Mouse (Mus musculus): ENCODE data around the gene Bdh2. TPM values are rescaled to one million over a fixed set of nuclear protein-coding genes. Genes with fewer than 3 reads are reported as not detected.

Gene Bdh2
- polyA plus RNA-seq, 1 experiment from 2014 or later, result 18.2 TPM

GRCm38 (mm10) chr3:135288138-135288750, 7.2 kb downstream of the Bdh2 start:
- ATAC-seq (ENCODE audit: low FRiP score, low TSS enrichment), result no peak
- H3K4me2 ChIP-seq (replicated peaks; ENCODE audit: low read depth, low read length), result no peak overlapping the region
- H3K36me3 ChIP-seq (ENCODE audit: control insufficient read depth, insufficient read depth, low read length), result no peaks in the 10 kb centered on the region
- no peak overlapping the region for H3K9ac ChIP-seq (ENCODE audit: low read depth, low read length)
- no peaks in the 10 kb centered on the region for H3K27me3 ChIP-seq (ENCODE audit: control insufficient read depth, insufficient read depth, low read length)
- 74% methylated on average over 8 of the region's 8 CpGs for WGBS
- H3K9me3 ChIP-seq (ENCODE audit: control insufficient read depth, low read length), result no peaks in the 10 kb centered on the region
- no peak overlapping the region for H3K27ac ChIP-seq (ENCODE audit: low read depth, low read length)
- H3K4me3 ChIP-seq (ENCODE audit: low read length), result no peak overlapping the region
- no peaks in the 10 kb centered on the region for H3K4me1 ChIP-seq (ENCODE audit: control insufficient read depth, insufficient read depth, low read length)

- H3K4me1 ChIP-seq (ENCODE audit: control insufficient read depth, insufficient read depth, low read length), result no peaks in the 10 kb centered on the region
- no peak overlapping the region for H3K4me2 ChIP-seq (replicated peaks; ENCODE audit: low read depth, low read length)
- no peak overlapping the region for H3K4me3 ChIP-seq (ENCODE audit: low read length)
- 90% methylated on average over 1 of the region's 1 CpGs for WGBS
- no peaks in the 10 kb centered on the region for H3K9me3 ChIP-seq (ENCODE audit: control insufficient read depth, low read length)
- H3K36me3 ChIP-seq (ENCODE audit: control insufficient read depth, insufficient read depth, low read length), result no peaks in the 10 kb centered on the region
- no peak overlapping the region for H3K27ac ChIP-seq (ENCODE audit: low read depth, low read length)
- H3K9ac ChIP-seq (ENCODE audit: low read depth, low read length), result no peak overlapping the region
- no peak for ATAC-seq (ENCODE audit: low FRiP score, low TSS enrichment)
- no peaks in the 10 kb centered on the region for H3K27me3 ChIP-seq (ENCODE audit: control insufficient read depth, insufficient read depth, low read length)
These were observed 8.1 kb downstream of the Bdh2 start for GRCm38 (mm10) chr3:135289148-135289547.

- H3K4me2 ChIP-seq (replicated peaks; ENCODE audit: low read depth, low read length), result no peak overlapping the region
These were observed 9.4 kb downstream of the Bdh2 start for GRCm38 (mm10) chr3:135290249-135290894.

GRCm38 (mm10) chr3:135293703-135294102, 12.7 kb downstream of the Bdh2 start:
- no peak for ATAC-seq (ENCODE audit: low FRiP score, low TSS enrichment)
- H3K27ac ChIP-seq (ENCODE audit: low read depth, low read length), result no peak overlapping the region
- no peak overlapping the region for H3K4me3 ChIP-seq (ENCODE audit: low read length)
- no peaks in the 10 kb centered on the region for H3K27me3 ChIP-seq (ENCODE audit: control insufficient read depth, insufficient read depth, low read length)
- H3K9ac ChIP-seq (ENCODE audit: low read depth, low read length), result no peak overlapping the region
- no peaks in the 10 kb centered on the region for H3K9me3 ChIP-seq (ENCODE audit: control insufficient read depth, low read length)
- H3K4me2 ChIP-seq (replicated peaks; ENCODE audit: low read depth, low read length), result no peak overlapping the region
- no peaks in the 10 kb centered on the region for H3K4me1 ChIP-seq (ENCODE audit: control insufficient read depth, insufficient read depth, low read length)
- no peaks in the 10 kb centered on the region for H3K36me3 ChIP-seq (ENCODE audit: control insufficient read depth, insufficient read depth, low read length)
- WGBS, result 48% methylated on average over 7 of the region's 7 CpGs

More at GRCm38 (mm10) chr3:135290249-135290894, 9.4 kb downstream of the Bdh2 start:
- Histone ChIP-seq H3K27me3 (ENCODE audit: control insufficient read depth, insufficient read depth, low read length) (no peaks in the 10 kb centered on the region), H3K9me3 (ENCODE audit: control insufficient read depth, low read length) (no peaks in the 10 kb centered on the region), H3K27ac (ENCODE audit: low read depth, low read length) (no peak overlapping the region), H3K9ac (ENCODE audit: low read depth, low read length) (no peak overlapping the region), H3K4me1 (ENCODE audit: control insufficient read depth, insufficient read depth, low read length) (no peaks in the 10 kb centered on the region), H3K36me3 (ENCODE audit: control insufficient read depth, insufficient read depth, low read length) (no peaks in the 10 kb centered on the region), H3K4me3 (ENCODE audit: low read length) (no peak overlapping the region)
- 99% methylated on average over 7 of the region's 7 CpGs for WGBS
- ATAC-seq (ENCODE audit: low FRiP score, low TSS enrichment), result peak; percentile 90

- no peak for ATAC-seq (ENCODE audit: low FRiP score, low TSS enrichment)
- no peak overlapping the region for H3K9ac ChIP-seq (ENCODE audit: low read depth, low read length)
- H3K9me3 ChIP-seq (ENCODE audit: control insufficient read depth, low read length), result no peaks in the 10 kb centered on the region
- WGBS, result 77% methylated on average over 1 of the region's 1 CpGs
- H3K27me3 ChIP-seq (ENCODE audit: control insufficient read depth, insufficient read depth, low read length), result no peaks in the 10 kb centered on the region
- no peak overlapping the region for H3K4me3 ChIP-seq (ENCODE audit: low read length)
- H3K4me1 ChIP-seq (ENCODE audit: control insufficient read depth, insufficient read depth, low read length), result no peaks in the 10 kb centered on the region
- H3K4me2 ChIP-seq (replicated peaks; ENCODE audit: low read depth, low read length), result no peak overlapping the region
- no peak overlapping the region for H3K27ac ChIP-seq (ENCODE audit: low read depth, low read length)
- no peaks in the 10 kb centered on the region for H3K36me3 ChIP-seq (ENCODE audit: control insufficient read depth, insufficient read depth, low read length)
These were observed 14.5 kb downstream of the Bdh2 start for GRCm38 (mm10) chr3:135295559-135295958.

GRCm38 (mm10) chr3:135298560-135298959, 17.5 kb downstream of the Bdh2 start:
- H3K9me3 ChIP-seq (ENCODE audit: control insufficient read depth, low read length), result no peaks in the 10 kb centered on the region
- WGBS, result 78% methylated on average over 3 of the region's 3 CpGs
- H3K4me3 ChIP-seq (ENCODE audit: low read length), result no peak overlapping the region
- H3K4me1 ChIP-seq (ENCODE audit: control insufficient read depth, insufficient read depth, low read length), result no peaks in the 10 kb centered on the region
- no peak overlapping the region for H3K4me2 ChIP-seq (replicated peaks; ENCODE audit: low read depth, low read length)
- no peaks in the 10 kb centered on the region for H3K27me3 ChIP-seq (ENCODE audit: control insufficient read depth, insufficient read depth, low read length)
- H3K9ac ChIP-seq (ENCODE audit: low read depth, low read length), result no peak overlapping the region
- H3K36me3 ChIP-seq (ENCODE audit: control insufficient read depth, insufficient read depth, low read length), result no peaks in the 10 kb centered on the region
- no peak for ATAC-seq (ENCODE audit: low FRiP score, low TSS enrichment)
- H3K27ac ChIP-seq (ENCODE audit: low read depth, low read length), result no peak overlapping the region

- no peak overlapping the region for H3K9ac ChIP-seq (ENCODE audit: low read depth, low read length)
- H3K4me2 ChIP-seq (replicated peaks; ENCODE audit: low read depth, low read length), result no peak overlapping the region
- WGBS, result 41% methylated on average over 6 of the region's 6 CpGs
- H3K27ac ChIP-seq (ENCODE audit: low read depth, low read length), result no peak overlapping the region
- H3K27me3 ChIP-seq (ENCODE audit: control insufficient read depth, insufficient read depth, low read length), result no peaks in the 10 kb centered on the region
- H3K36me3 ChIP-seq (ENCODE audit: control insufficient read depth, insufficient read depth, low read length), result no peaks in the 10 kb centered on the region
- no peak for ATAC-seq (ENCODE audit: low FRiP score, low TSS enrichment)
- H3K4me1 ChIP-seq (ENCODE audit: control insufficient read depth, insufficient read depth, low read length), result peaks cover 7% of the 10 kb centered on the region; the same call in 1 of the 2 replicates
- H3K4me3 ChIP-seq (ENCODE audit: low read length), result no peak overlapping the region
- H3K9me3 ChIP-seq (ENCODE audit: control insufficient read depth, low read length), result no peaks in the 10 kb centered on the region
These were observed 19.1 kb downstream of the Bdh2 start for GRCm38 (mm10) chr3:135300081-135300480.

GRCm38 (mm10) chr3:135304060-135304459, 23.0 kb downstream of the Bdh2 start:
- no peaks in the 10 kb centered on the region for H3K9me3 ChIP-seq (ENCODE audit: control insufficient read depth, low read length)
- ATAC-seq (ENCODE audit: low FRiP score, low TSS enrichment), result no peak
- H3K27me3 ChIP-seq (ENCODE audit: control insufficient read depth, insufficient read depth, low read length), result no peaks in the 10 kb centered on the region
- H3K4me3 ChIP-seq (ENCODE audit: low read length), result no peak overlapping the region
- H3K9ac ChIP-seq (ENCODE audit: low read depth, low read length), result no peak overlapping the region
- H3K4me2 ChIP-seq (replicated peaks; ENCODE audit: low read depth, low read length), result no peak overlapping the region
- H3K4me1 ChIP-seq (ENCODE audit: control insufficient read depth, insufficient read depth, low read length), result peaks cover 7% of the 10 kb centered on the region; the same call in 1 of the 2 replicates
- H3K27ac ChIP-seq (ENCODE audit: low read depth, low read length), result no peak overlapping the region
- 26% methylated on average over 6 of the region's 6 CpGs for WGBS
- H3K36me3 ChIP-seq (ENCODE audit: control insufficient read depth, insufficient read depth, low read length), result no peaks in the 10 kb centered on the region

GRCm38 (mm10) chr3:135304566-135304965, 23.5 kb downstream of the Bdh2 start:
- no peak overlapping the region for H3K4me3 ChIP-seq (ENCODE audit: low read length)
- H3K4me2 ChIP-seq (replicated peaks; ENCODE audit: low read depth, low read length), result no peak overlapping the region
- no peak overlapping the region for H3K9ac ChIP-seq (ENCODE audit: low read depth, low read length)
- no peak overlapping the region for H3K27ac ChIP-seq (ENCODE audit: low read depth, low read length)
- H3K36me3 ChIP-seq (ENCODE audit: control insufficient read depth, insufficient read depth, low read length), result no peaks in the 10 kb centered on the region
- 26% methylated on average over 9 of the region's 9 CpGs for WGBS
- no peaks in the 10 kb centered on the region for H3K9me3 ChIP-seq (ENCODE audit: control insufficient read depth, low read length)
- peaks cover 7% of the 10 kb centered on the region; the same call in 1 of the 2 replicates for H3K4me1 ChIP-seq (ENCODE audit: control insufficient read depth, insufficient read depth, low read length)
- no peak for ATAC-seq (ENCODE audit: low FRiP score, low TSS enrichment)
- H3K27me3 ChIP-seq (ENCODE audit: control insufficient read depth, insufficient read depth, low read length), result no peaks in the 10 kb centered on the region

All from kidney, embryonic 14.5 days (tissue).